Mouse (Mus musculus) ovary, adult 18-20 months (tissue): Measurements from ENCODE around the gene Prnp.

Source experiments
- DNase-seq: peaks from one replicate; pipeline ENCODE4 v3.0.0; 2022; ENCODE audit warnings: low spot score, mixed read lengths

Gene Prnp

GRCm38 (mm10) chr2:131909683-131910572, at the start of gene Prnp, which contains the start of gene Prn:
Gene Prnp, plus strand, starts transcription at chr2:131909928.
Gene Prn, plus strand, starts transcription at chr2:131909957.
- DNase-seq, result peak; percentile 83

GRCm38 (mm10) chr2:131862617-131863275, 47.0 kb upstream of the Prnp start:
- no peak for DNase-seq

GRCm38 (mm10) chr2:131863472-131863871, 46.3 kb upstream of the Prnp start:
- no peak for DNase-seq

- no peak for DNase-seq
These were observed 45.4 kb upstream of the Prnp start for GRCm38 (mm10) chr2:131864262-131864796.

GRCm38 (mm10) chr2:131866676-131867075, 43.1 kb upstream of the Prnp start:
- no peak for DNase-seq

- no peak for DNase-seq
These were observed 40.7 kb upstream of the Prnp start for GRCm38 (mm10) chr2:131868983-131869382.

GRCm38 (mm10) chr2:131873376-131873775, 36.4 kb upstream of the Prnp start:
- DNase-seq, result no peak

- no peak for DNase-seq
These were observed 33.0 kb upstream of the Prnp start for GRCm38 (mm10) chr2:131876551-131877265.

- DNase-seq, result no peak
These were observed 28.0 kb upstream of the Prnp start for GRCm38 (mm10) chr2:131881766-131882165.

GRCm38 (mm10) chr2:131883136-131883535, 26.6 kb upstream of the Prnp start:
- DNase-seq, result no peak

- DNase-seq, result no peak
These were observed 23.1 kb upstream of the Prnp start for GRCm38 (mm10) chr2:131886503-131887160.

GRCm38 (mm10) chr2:131888233-131888632, 21.5 kb upstream of the Prnp start:
- DNase-seq, result no peak

GRCm38 (mm10) chr2:131892534-131892933, 17.2 kb upstream of the Prnp start:
- DNase-seq, result no peak

GRCm38 (mm10) chr2:131895106-131895505, 14.6 kb upstream of the Prnp start:
- DNase-seq, result no peak

- DNase-seq, result no peak
These were observed 13.7 kb upstream of the Prnp start for GRCm38 (mm10) chr2:131896011-131896410.

- DNase-seq, result no peak
These were observed 12.2 kb upstream of the Prnp start for GRCm38 (mm10) chr2:131897336-131898109.

GRCm38 (mm10) chr2:131902423-131902822, 7.3 kb upstream of the Prnp start:
- DNase-seq, result no peak

GRCm38 (mm10) chr2:131902867-131903266, 6.9 kb upstream of the Prnp start:
- DNase-seq, result peak; percentile 24

GRCm38 (mm10) chr2:131905025-131905424, 4.7 kb upstream of the Prnp start:
- no peak for DNase-seq

- DNase-seq, result no peak
These were observed 4.0 kb upstream of the Prnp start for GRCm38 (mm10) chr2:131905776-131906175.

GRCm38 (mm10) chr2:131906266-131906665, 3.5 kb upstream of the Prnp start:
- DNase-seq, result no peak
